Mouse (Mus musculus) brain, adult 2 months (tissue): ENCODE results near the gene Kcnq4.
A peak's percentile ranks its signal among the peaks of the same experiment; 100 is the strongest.

ENCODE experiments used
- DNase-seq: peaks from one replicate; pipeline ENCODE4 v3.0.0; 2011; ENCODE audit warnings: low read depth, low spot score

Kcnq4 gene

DNA sequence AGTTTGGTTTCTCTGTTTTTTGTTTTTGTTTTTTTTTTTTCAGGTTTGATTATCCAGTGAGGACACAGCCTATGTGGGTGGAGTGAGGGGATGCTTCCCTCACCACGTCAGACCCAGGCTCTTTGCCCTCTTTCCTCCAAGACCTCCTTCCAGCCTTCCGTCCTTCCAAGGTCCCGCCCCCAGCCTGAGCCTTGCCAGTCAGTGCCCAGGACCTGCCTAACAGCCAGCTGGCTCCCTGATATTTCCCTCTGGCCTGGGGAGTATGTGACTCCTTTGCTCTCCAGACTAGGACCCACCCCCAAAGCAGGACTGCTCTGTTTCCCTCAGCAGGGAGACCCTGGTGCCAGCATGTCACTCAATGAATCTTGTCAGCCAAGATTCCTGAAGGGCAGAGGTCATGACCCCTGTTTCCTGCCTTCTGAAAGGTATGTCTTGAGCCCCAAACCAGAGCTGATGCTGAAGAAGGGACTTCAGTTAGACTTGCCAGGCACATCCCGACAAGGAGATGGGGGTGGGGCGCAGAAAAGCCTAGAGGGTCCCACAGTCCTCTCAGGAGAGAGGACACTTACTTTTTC lies 22.8 kb downstream of the Kcnq4 start:
- DNase-seq, result no peak

DNA sequence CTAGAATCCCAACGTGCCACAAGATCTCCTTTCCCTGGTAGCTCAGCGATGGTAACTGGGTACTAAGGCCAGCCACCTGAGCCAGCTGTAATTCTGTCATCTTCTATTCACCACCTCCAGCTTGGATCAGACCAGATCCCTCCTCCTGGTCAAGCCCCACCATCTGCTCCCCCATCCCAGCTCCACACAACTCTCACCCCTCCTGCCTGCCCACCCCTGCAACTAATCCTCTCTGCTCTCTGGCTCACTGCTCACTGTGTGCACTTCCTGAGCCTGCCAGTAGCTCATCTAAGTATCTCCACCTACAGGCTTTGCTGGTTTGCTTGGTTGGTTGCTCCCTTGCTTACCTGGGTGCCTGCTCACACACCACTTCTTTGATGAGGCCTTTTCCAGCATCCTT lies 26.8 kb downstream of the Kcnq4 start:
- DNase-seq, result no peak

DNA sequence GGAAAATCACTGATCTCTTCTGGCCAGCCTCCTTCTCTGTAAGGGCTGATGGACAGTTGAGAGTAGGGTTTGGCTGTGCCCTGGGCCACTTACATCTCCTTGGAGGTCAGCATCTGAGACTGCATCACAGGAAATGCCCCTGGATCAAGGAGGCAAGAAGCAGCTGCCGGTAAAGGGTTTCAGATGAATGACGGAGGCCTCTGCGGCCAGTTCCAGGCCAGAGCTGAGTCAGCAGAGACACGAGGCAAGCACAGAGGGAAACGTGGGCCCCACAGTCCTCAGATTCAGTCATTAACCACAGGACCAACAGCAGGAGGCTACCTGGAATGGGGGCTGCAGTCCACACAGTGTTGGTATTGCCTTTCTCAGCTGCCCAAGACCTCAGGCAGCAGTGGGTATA lies 29.3 kb downstream of the Kcnq4 start:
- no peak for DNase-seq

DNA sequence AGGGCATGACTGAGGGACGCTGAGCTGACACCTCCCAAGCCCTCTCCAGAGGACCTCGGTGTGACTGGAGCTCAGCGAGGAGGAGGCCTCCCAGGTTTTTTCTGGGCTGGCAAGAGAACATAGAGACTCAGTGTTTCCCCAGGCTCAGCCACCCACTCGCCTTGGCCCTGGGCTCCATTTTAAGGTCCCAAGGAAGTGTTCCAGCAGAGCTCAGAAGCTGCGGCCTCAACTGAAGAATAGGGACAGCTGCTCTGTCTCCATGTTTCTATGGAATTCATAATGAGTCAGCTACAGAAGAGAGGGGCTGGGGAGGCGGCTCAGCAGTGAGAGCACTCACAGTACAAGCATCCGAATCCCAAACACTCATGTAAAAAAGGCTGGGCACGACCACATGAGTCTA lies 30.8 kb downstream of the Kcnq4 start:
- DNase-seq, result peak; percentile 78

DNA sequence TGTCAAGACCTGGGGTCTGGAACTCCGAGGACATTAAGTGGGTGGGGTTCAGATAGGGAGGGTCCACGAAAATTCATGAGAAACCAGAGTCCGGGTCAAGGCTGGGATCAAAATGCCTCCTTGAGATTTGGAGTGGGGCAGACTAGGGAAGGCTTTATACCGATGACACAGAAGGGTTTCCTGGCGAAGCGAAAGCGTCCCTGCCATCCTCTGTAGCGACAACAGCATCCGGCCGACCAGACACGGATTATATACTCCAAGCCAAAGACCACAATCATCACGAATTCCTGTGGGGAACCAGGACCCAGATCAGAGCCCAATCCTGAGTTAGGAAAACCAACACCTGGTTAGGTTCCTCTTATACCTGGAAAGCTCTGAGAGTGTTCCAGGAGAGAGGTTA lies 31.6 kb downstream of the Kcnq4 start:
- no peak for DNase-seq

DNA sequence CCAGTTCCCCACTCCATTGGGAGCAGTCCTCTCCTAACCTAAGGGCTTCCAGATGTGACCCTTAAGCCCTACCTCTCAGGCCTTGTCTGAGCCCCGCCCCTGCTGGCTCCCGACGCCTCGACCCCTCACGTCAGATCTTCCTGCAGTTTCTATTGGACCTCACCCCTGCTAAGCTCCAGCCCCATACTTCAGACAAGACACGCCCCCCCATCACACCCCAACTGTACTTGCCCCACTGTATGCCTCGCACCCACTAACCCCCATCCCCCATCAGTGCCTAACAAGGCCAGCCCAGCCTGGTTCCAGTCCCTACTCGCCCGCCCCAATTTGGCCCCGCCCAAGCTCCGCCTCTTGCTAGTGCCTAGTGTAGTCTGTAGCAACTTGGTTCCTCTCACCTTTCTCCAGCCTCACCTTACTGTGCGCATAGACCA lies 32.3 kb downstream of the Kcnq4 start:
- peak; percentile 53 for DNase-seq

DNA sequence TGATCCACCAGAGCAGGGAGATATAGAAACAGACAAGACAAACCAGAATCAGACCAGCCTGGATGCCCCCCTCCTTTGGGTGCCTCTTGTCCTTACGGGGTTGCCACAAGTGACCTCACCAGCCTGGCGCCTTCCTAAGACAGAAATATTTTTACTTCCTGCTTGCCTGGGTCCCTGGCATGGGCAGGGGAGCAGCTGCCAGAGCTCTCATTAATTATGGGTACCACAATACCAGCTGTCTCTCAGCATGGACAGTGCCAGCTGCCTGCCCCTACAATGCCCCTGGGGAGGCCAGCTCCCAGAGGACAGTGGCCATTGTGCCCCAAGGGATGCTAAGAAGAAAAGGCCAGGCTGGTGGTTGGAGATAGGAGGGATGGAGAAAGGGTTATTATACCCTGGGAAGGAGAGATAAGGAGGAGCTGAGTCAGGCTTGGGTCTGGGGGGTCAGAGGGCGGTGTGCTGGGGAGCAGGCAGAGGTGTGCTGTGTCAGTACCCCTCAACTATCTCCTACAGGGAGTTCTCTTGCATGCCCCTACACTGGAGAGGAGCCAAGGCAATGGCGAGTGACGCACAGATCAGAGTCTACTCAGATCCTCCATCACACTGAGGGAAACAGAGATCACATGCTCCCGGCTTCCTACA lies 34.4 kb downstream of the Kcnq4 start:
- DNase-seq, result peak; percentile 62

DNA sequence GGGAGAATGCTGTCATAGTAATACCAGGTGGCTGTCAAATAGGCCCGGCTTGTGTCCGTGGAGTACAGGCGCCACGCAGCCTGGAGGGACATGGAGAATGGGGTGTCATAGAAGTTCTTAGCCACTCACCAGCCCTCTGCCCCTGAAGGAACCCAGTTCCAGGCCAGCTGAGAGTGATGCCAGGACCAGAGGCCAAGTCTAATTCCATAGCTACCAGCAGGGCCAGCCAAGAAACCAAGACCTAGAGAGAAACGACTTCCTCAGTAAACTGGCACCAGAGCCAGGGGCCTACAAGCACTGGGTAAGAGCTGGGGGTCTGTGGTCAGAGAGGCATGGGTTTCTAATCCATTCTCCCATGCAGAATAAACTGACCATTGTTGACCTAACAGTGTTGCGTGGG lies 35.4 kb downstream of the Kcnq4 start:
- no peak for DNase-seq

DNA sequence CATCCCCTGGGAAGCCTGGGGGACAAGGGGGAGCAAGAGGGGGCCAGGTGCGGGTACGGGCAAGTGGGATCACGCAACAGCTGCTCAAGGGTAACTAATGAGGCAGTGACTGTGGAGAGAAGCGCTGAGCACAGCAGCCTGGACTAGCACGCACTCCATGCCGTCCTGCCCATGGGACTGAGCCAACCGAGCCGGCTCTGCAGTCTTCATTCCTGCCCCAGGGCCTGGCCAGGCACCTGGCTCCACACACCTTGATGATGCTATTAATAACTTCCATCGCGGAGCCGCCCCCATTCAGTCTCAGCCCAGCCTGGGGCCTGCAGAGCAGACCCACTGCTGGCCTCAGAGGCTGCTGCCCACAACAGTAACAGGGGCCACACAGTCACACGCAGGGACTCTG lies 36.2 kb downstream of the Kcnq4 start:
- DNase-seq, result no peak

DNA sequence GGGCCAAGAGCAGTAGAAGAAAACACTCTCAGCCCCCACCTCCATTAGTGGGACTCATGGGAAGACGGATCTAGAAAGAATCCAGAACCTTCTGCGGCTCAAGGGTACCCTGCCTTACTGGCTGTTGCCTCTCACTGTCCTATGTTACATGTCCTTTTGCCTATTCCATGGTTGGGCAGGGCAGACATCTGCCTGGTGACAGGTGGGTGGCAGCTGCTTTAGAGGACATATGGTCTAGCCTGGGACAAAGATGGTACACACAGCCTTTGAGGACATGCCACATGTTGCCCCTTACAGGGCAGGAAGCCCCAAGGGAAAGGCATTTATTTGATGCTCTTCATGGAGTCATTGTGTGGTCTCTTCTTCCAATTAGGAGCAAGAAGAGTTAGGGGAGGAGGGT lies 45.9 kb downstream of the Kcnq4 start:
- DNase-seq, result no peak

DNA sequence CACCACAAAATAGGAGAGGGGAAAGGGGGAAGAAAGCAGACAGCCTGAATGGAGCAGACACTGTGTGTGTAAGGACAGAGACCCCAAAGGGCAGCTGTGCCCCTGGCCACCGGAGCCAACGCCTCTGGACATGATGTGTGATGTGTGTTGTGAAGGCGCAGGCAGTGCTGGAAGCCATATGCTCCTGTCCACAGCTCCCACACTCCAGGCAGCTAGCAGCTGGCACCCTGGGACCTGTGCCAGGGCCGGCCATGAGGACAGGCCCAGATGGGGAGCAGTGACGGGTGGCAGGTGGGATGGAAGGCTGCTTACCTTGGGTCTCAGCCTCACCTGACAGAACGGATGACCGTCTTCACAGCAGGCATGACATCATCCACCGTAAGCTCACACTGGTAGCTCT lies 46.4 kb downstream of the Kcnq4 start:
- peak; percentile 75 for DNase-seq

DNA sequence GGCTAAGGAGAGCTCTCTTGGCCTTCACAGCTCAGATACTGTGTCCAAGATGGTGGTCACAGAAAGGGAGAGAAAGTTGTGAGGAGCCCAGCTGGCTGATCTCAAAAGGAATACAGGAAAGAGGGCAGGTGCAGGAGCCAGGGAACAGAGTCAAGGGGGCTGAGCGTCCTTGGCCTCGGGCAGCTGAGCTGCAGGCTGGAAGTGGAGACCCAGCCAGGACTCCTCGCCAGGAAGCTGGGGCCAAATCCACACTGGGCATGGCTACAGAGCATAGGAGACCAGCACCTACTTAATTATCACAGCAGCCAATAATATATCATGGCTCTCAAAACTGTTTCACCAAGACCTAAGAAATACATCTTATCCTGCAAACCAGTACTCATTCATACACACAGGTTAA lies 47.2 kb downstream of the Kcnq4 start:
- no peak for DNase-seq

DNA sequence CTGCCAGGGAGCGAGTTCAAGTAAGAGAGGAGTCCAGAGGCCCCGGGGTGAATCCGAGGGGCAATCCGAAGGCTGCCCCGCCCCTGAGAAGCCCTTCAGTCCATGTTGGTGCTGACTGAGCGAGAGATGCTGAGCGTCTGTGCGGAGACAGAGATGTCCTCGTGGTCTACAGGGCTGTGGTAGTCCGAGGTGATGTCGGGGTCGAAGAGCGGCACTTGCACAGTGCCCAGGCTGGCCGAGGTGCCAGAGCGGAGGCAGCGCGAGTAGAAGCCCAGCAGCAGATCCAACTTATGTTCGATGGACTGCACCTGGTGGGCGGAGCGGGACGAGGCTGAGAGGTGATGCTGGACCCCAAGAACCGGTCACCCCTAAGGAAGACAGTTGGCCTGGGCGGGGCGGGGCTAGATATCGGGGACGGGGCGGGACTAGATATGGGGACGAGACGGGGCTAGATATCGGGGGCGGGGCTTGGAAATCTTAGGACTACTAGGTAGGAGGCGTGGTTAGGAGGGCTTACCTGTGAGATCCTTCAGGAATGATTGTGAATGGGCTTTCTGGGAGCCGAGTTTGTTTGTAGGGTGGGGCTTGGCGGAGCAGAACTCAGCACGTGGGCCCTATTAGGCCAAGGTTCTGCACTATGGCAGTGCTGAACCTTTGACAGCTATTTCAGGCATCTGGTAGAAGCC lies 50.5 kb downstream of the Kcnq4 start:
- no peak for DNase-seq

DNA sequence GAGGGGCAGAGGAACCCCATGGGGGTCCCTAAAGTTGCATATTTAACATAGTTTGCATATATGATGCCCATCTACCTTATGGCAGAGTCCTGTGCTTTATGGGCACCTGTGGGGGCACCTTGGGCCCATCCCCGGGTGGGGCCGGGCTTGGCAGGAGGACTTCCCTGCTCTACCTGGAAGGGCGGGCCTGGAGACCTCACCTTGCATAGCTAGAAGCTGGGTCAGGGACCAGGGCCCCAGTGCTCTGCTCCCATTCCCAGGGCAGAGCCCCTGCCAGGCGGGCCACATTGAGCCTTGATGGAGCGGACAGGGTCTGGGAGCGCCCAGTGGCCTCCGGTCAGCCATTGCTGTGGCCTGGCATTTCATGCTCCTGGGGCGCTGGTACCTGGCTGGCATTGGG lies 51.1 kb downstream of the Kcnq4 start:
- no peak for DNase-seq

DNA sequence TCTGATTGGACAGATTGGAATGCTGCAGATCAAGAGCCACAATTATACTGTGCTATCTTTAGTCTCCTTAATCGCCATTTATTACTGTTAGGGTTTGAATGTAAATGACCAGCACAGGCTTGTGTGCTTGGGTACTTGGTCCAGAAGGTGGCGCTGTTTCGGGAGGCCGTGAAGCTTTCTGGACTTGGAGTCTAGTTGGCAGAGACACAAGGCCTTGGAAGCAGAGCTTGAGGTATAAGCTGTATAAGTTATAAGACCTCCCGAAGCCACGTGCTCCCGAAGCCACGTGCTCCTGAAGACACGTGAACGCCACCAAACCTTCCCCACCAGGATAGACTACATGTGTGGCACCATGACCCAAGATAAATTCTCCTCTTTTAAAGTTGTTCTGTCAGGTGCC lies 55.7 kb downstream of the Kcnq4 start:
- peak; percentile 84 for DNase-seq

DNA sequence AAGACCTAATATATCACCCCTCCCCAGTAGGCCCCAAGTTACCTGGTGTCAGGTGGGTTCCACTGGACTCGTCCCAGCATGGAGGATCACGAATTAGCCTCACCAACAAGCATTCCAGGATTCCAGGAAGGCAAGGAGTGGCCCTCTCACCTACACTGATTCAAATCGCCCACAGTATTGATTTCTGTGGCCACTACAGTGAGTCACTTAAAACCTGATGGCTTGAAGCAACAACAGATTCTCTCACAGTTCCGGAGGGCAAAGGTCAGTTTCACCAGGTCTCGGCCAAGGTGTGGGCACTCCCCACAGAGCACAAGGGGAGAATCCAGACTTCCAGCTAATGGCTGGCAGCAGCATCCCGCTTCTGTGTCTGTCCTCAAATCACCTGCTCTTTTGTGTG lies 59.1 kb downstream of the Kcnq4 start:
- no peak for DNase-seq

DNA sequence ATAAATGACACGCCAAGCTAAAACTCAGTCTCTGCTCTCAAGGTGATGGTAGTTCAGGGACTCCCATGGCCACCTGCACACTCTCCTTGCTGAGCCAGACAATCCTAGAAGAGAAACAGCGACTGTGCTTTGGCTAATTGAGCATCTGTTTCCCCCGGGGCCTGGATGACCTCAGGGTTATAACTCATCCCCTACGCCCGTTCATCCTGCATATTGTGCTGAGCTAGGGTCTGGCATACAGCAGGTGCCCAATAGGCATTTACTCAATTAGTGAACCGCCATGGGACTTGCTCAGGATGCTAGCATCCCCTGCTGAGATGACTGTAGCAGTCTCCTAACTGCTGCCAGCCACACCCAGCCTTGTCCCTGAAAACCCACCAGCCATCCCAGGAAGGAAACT lies 61.1 kb downstream of the Kcnq4 start:
- DNase-seq, result no peak

DNA sequence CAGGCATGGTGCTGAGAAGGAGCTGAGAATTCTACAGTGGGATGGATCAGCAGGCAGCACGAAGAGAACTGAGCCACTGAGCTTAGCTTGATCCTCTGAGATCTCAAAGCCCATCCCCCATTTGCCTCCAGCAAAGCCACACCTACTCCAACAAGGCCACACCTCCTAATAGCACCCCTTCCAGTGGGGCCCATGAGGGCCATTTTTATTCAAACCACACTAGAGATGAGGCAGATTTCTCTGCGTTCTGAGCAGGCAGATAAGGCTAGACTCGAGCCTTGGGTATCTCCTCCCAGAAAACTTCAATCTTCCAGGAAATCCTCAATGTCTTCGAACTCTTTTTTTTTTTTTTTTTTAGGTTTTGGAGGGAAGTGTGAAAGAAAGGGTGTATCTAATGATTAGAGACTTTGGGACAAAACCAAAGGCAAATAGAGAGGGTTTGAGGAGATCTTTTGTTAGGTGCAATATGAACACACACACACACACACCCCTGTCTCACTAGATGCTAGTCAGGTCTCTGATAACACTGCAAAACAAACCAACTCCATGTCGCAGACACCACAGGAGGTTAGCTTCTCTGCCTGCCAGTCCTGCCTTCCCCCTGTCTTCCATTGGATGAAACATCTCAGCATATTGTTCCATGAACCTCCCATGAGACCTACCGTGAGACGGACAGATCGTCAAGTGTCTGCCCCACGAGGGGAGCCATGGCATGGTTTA lies 65.0 kb downstream of the Kcnq4 start:
- no peak for DNase-seq

DNA sequence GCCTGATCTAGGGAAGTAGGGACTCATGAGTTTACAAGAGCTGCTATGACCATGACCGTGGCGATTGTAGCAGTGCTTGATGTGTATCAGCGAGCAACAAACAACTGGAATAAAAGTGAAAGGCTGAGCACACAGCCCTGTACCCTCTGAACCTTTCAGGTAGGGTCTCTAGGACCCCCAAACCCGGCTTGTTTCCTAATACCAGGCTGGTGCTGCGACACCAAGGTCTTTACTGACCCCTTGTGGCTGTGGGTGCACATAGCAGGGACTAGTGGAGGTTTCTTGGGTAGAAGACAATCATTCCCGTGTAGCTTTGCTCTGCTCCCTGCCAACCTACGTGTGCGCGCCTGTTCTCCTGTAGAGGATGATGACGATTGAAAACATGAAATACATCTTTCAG lies 66.2 kb downstream of the Kcnq4 start:
- DNase-seq, result peak; percentile 84

DNA sequence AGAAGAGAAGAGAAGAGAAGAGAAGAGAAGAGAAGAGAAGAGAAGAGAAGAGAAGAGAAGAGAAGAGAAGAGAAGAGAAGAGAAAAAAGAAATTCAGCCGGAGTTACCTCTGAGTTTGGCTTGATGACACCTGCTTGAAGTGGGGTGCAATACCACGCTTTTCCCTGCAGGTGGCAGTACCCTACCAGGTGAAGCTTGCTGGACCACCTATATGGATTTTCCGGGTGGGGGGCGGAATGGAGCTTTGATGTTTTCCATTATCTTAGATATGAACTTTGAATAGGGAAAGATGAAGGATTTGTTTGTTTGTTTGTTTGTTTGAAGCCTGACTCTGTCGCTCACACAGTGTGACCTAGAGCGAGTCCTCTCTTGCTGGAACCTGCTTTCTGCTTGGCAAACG lies 67.5 kb downstream of the Kcnq4 start:
- DNase-seq, result peak; percentile 62

DNA sequence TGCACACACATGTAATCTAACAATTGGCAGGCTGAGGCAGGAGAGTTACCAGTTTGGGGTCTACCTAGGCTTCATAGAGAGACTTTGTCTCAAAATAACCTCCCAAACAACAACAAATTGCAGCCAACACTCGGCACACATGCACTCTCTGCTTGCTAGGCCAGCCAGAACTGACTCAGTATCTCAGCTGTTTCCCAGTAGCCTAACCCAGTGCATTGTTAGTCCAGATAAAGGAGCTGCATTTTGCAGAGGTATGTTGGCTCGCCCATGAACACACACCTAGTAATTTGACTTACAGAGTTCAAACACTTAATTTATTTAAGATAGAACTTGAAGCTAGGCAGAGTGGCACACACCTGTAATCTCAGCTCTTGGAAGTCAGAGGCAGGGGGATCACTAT lies 72.8 kb downstream of the Kcnq4 start:
- DNase-seq, result no peak

DNA sequence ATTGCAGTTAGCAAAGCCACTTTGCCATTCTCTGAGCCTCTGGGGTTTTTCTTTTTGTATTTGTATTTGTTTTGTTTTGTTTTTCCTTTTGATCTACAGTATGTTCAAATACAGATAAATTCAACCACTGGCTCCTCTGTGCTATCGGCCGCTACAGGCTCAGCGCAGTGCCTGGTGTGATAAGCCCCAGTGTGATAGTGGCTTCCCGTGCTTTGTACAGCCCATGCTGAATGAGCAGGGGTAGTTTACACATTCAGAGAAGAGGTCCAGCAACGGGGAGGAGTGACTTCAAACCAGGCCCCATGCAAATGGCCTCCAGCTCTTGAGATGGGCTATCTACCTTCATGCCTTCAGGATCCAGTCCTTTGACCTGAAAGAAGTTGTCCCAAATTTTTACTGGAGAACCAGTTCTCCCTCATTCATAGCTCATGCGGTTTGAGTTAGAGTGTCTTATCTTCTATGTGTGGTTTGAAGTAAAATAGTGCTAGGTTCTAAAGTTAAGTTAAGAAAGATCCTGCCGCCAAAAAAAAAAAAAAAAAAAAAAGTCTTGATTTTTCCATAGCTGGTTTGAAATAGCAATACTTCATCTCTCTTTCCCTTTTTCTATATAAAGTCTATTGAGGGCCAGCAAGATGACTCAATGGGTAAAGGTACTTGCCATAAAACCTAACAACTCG lies 73.5 kb downstream of the Kcnq4 start:
- DNase-seq, result no peak
